Mouse (Mus musculus): Measurements from ENCODE around the gene Tnfrsf1b.

DNA sequence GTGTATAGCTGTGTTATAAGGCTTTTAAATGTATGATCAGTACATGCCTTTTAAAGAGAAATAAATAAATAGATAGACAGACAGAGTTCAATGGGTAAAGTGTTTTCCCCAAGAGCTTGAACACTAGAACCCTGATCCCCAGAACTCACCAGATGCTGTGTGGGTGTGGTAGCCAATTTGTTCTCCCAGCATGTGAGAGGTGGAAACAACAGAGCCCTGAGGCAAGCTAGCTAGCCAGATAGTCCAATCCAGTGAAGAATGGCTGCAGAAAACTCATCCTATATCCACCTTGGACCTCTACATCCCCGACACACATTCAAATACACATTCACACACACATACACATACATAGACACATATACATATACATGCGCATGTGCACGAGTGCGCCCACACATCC is 4.9 kb upstream of the Tnfrsf1b start:
- TF ChIP-seq POLR2A (IDR thresholded peaks at IDR 0.05; ENCODE audit: insufficient read length, low read depth): no peak
- no peak for TF ChIP-seq MYOD1 (IDR thresholded peaks at IDR 0.05; ENCODE audit: control insufficient read depth in 1 of 3, insufficient read length in 2 of 3, low read depth in 2 of 3)
- no peak for TF ChIP-seq POLR2AphosphoS2 (IDR thresholded peaks at IDR 0.05; ENCODE audit: insufficient read length, low read depth)
- no peak for TF ChIP-seq MAX (IDR thresholded peaks at IDR 0.05; ENCODE audit: low read depth)
- TF ChIP-seq CEBPB (IDR thresholded peaks at IDR 0.05; ENCODE audit: insufficient read depth, poor library complexity, severe bottlenecking): no peak
